Mouse (Mus musculus) CH12.LX (cell line): ENCODE results near the gene D330045A20Rik. TPM values are rescaled to one million over a fixed set of nuclear protein-coding genes. Genes with fewer than 3 reads are reported as not detected.

Experiments
- DNase-seq: peaks from one replicate; pipeline ENCODE4 v3.0.0-alpha.2; 2013; ENCODE audit errors: extremely low read depth
- H3K27ac ChIP-seq: 2 replicates; pipeline ENCODE4 v1.5.1; 2012; ENCODE audit warnings: low read depth, mild to moderate bottlenecking, control low read depth, moderate library complexity; ENCODE audit not compliant: insufficient read depth
- H3K27me3 ChIP-seq: replicated peaks from 2 replicates; pipeline ENCODE3; 2012; ENCODE audit warnings: inconsistent platforms
- H3K36me3 ChIP-seq, 2 experiments: replicated peaks in 1 of 2; 2 replicates each; pipeline versions ENCODE3 to v1.6.1; 2012; ENCODE audit warnings: inconsistent platforms in 1 of 2, low read length in 1 of 2, mild to moderate bottlenecking in 1 of 2, mixed read lengths in 1 of 2, moderate library complexity in 1 of 2; ENCODE audit not compliant: control insufficient read depth in 1 of 2, insufficient read depth in 1 of 2
- H3K4me1 ChIP-seq, 2 experiments: 2 replicates each; pipeline ENCODE4 v1.6.1; 2012; ENCODE audit warnings: inconsistent platforms in 1 of 2, moderate library complexity in 1 of 2; ENCODE audit not compliant: insufficient read depth in 2 of 2, control insufficient read depth in 1 of 2
- H3K4me2 ChIP-seq: 2 replicates; pipeline ENCODE4 v1.6.1; 2012; ENCODE audit warnings: low read depth, mild to moderate bottlenecking, control low read depth; ENCODE audit not compliant: poor library complexity, insufficient read depth, severe bottlenecking
- H3K4me3 ChIP-seq, 3 experiments: fragments of 150-350 bp in 1 of 3; sonication (generic) in 1 of 3; replicated peaks in 1 of 3; 2 replicates each; pipeline versions ENCODE3 to v1.5.1; 2011 to 2012; ENCODE audit warnings: low read depth in 2 of 3, low read length in 2 of 3, mild to moderate bottlenecking in 2 of 3, moderate library complexity in 2 of 3, control low read depth in 1 of 3, improper control_type of control experiment in 1 of 3, inconsistent platforms in 1 of 3, mixed read lengths in 1 of 3; ENCODE audit not compliant: poor library complexity in 1 of 3
- H3K79me2 ChIP-seq: replicated peaks from 2 replicates; pipeline ENCODE4 v1.6.1; 2012; ENCODE audit warnings: mild to moderate bottlenecking, moderate library complexity; ENCODE audit not compliant: control insufficient read depth, poor library complexity, insufficient read depth, severe bottlenecking; ENCODE audit errors: extremely low read depth
- H3K9ac ChIP-seq: 2 replicates; pipeline ENCODE4 v1.6.1; 2012; ENCODE audit warnings: low read depth, mild to moderate bottlenecking, control low read depth, moderate library complexity; ENCODE audit not compliant: insufficient read depth
- H3K9me3 ChIP-seq: replicated peaks from 2 replicates; pipeline ENCODE3; 2012; ENCODE audit warnings: low read length, inconsistent platforms, mixed read lengths
- BHLHE40 ChIP-seq: IDR thresholded peaks from 2 replicates; pipeline ENCODE4 v1.6.1; 2011; ENCODE audit warnings: mild to moderate bottlenecking, low read depth, low read length, improper control_type of control experiment
- EP300 ChIP-seq: IDR thresholded peaks from 2 replicates; pipeline ENCODE4 v1.6.1; 2011; ENCODE audit warnings: low read length, improper control_type of control experiment
- ETS1 ChIP-seq: conservative IDR thresholded peaks from 2 replicates; pipeline ENCODE4 v1.6.1; 2012; ENCODE audit warnings: low read depth, mild to moderate bottlenecking, inconsistent platforms, low read length, improper control_type of control experiment, moderate library complexity
- GABPA ChIP-seq: IDR thresholded peaks from 2 replicates; pipeline ENCODE4 v1.6.1; 2012; ENCODE audit warnings: low read depth, low read length, improper control_type of control experiment, inconsistent platforms; ENCODE audit not compliant: insufficient replicate concordance
- IRF4 ChIP-seq: IDR thresholded peaks from 2 replicates; pipeline ENCODE4 v1.6.1; 2014; ENCODE audit warnings: low read depth, mild to moderate bottlenecking, inconsistent platforms, low read length, improper control_type of control experiment
- JUN ChIP-seq: IDR thresholded peaks from 2 replicates; pipeline ENCODE4 v1.6.1; 2011; ENCODE audit warnings: low read depth, mild to moderate bottlenecking, low read length, improper control_type of control experiment, moderate library complexity; ENCODE audit not compliant: insufficient read depth
- KAT2A ChIP-seq: IDR thresholded peaks from 2 replicates; pipeline ENCODE4 v1.6.1; 2012; ENCODE audit warnings: low read length, improper control_type of control experiment, inconsistent platforms; ENCODE audit not compliant: insufficient replicate concordance
- MAX ChIP-seq: IDR thresholded peaks from 2 replicates; pipeline ENCODE4 v1.6.1; 2011; ENCODE audit warnings: low read length, improper control_type of control experiment
- MAZ ChIP-seq: IDR thresholded peaks from 2 replicates; pipeline ENCODE4 v1.6.1; 2012; ENCODE audit warnings: low read depth, mild to moderate bottlenecking, inconsistent platforms, low read length, improper control_type of control experiment, moderate library complexity
- MXI1 ChIP-seq: IDR thresholded peaks from 2 replicates; pipeline ENCODE4 v1.6.1; 2011; ENCODE audit warnings: mild to moderate bottlenecking, low read depth, low read length, improper control_type of control experiment
- NELFE ChIP-seq: IDR thresholded peaks from 2 replicates; pipeline ENCODE4 v1.6.1; 2011; ENCODE audit warnings: low read depth, low read length, improper control_type of control experiment
- POLR2A ChIP-seq: IDR thresholded peaks from 2 replicates; pipeline ENCODE4 v1.6.1; 2011; ENCODE audit warnings: low read depth, mild to moderate bottlenecking, improper control_type of control experiment, low read length
- RAD21 ChIP-seq: IDR thresholded peaks from 2 replicates; pipeline ENCODE4 v1.6.1; 2011; ENCODE audit warnings: low read depth, mild to moderate bottlenecking, low read length, improper control_type of control experiment, moderate library complexity
- TBP ChIP-seq: conservative IDR thresholded peaks from 2 replicates; pipeline ENCODE4 v1.6.1; 2011; ENCODE audit warnings: low read depth, low read length, improper control_type of control experiment
- UBTF ChIP-seq: IDR thresholded peaks from 2 replicates; pipeline ENCODE4 v1.6.1; 2012; ENCODE audit warnings: low read depth, mild to moderate bottlenecking, inconsistent platforms, low read length, improper control_type of control experiment, moderate library complexity
- USF2 ChIP-seq: conservative IDR thresholded peaks from 2 replicates; pipeline ENCODE4 v1.6.1; 2011; ENCODE audit warnings: low read depth, low read length, improper control_type of control experiment
- dilution Hi-C: fragments of 300-500 bp; cut with MboI; formaldehyde crosslinking; loops from 2 replicates; pipeline ENCODE4 v1.14.3; 2020; ENCODE audit warnings: low sequenced_read_pairs; ENCODE audit not compliant: extremely low pct_unique_long_range_greater_than_20kb, extremely low pct_ligation_motif_present
- in situ Hi-C: fragments of 300-500 bp; cut with MboI; formaldehyde crosslinking; loops from 3 replicates; pipeline ENCODE4 v1.14.3; 2019; ENCODE audit warnings: low sequenced_read_pairs, low pct_ligation_motif_present, low pct_unique_long_range_greater_than_20kb, mixed read lengths
- polyA plus RNA-seq: library from polyadenylated mRNA; unstranded; fragments of >175 nt; gene quantifications from 2 replicates; pipeline ENCODE4 v1.2.1, GENCODE M21; 2012; ENCODE audit warnings: low read depth; ENCODE audit not compliant: insufficient read length
- total RNA-seq, 2 experiments: library from RNA; depleted of rRNA; stranded (reverse); fragments of 300-350 nt in 1 of 2; fragments of >200 nt in 1 of 2; gene quantifications; 2 replicates each; pipeline ENCODE4 v1.2.3; 2012 to 2014

The D330045A20Rik gene
- total and polyA plus RNA-seq, 3 experiments = not detected

DNA sequence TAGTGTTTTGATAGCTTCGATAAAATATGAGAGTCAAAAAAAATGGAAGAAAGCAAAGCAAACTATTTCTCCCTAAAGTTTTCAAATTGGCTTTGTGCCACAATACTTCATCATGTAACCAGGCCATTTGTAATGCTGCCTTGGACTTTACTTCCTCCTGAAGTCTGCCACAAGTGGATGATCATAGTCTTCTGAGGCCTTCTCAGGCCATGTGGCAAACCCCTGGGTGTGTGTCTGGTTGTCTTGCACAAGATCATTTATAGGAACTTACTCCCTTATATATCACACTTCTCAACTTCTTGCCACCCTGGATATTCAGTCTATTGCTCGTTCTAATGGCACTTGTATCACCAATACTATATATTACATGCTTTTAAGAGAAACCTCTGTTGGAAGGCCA is 71.9 kb downstream of the D330045A20Rik start:
- no peak overlapping the region for H3K4me2 ChIP-seq
- no peaks in the 10 kb centered on the region for H3K79me2 ChIP-seq
- DNase-seq = no peak
- H3K4me1 ChIP-seq = no peaks in the 10 kb centered on the region
- in situ Hi-C loops (no loop called here), dilution Hi-C loops (no loop called here)
- no peak overlapping the region for H3K27ac ChIP-seq
- no peak overlapping the region for H3K9ac ChIP-seq
- H3K27me3 ChIP-seq = no peaks in the 10 kb centered on the region
- TF ChIP-seq POLR2A = no peak
- TF ChIP-seq MXI1 = no peak
- no peak for TF ChIP-seq RAD21
- no peak for TF ChIP-seq EP300
- no peak for TF ChIP-seq TBP
- TF ChIP-seq BHLHE40 = no peak
- TF ChIP-seq UBTF = no peak
- TF ChIP-seq MAZ = no peak
- TF ChIP-seq JUN = no peak
- no peaks in the 10 kb centered on the region for H3K36me3 ChIP-seq
- no peaks in the 10 kb centered on the region for H3K9me3 ChIP-seq
- H3K4me3 ChIP-seq = no peak overlapping the region

DNA sequence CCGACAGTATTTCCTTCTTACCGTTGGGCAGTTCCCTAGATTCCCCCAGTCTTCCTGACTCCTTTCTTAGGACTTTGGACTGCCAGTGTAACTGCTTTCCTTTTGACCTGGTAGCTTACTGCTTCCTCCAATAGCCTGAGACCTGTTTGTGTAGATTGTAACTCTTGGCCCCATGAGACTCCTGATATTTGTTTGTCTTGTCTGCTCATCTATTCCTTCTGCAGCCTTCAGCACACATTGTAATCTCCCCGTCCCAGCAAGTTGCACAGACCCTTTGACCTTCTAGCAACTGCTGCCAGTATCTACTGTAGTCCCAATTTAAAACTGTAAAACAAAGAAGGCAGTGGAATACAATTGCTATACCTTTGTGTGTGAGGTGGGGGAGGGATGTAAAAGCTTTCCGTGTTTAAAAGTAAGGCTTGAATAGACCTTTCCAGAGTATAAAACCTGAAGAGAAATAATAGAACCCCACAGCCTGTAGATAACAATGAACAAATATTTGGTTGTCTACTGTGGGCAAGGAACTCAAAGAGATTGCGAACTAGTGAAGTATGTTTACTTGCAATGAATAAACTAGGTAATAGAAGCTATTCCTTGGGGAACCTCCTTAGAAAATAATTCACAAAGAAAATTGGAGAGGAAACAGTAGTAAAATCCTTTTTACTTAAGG is 82.2 kb downstream of the D330045A20Rik start:
- Histone ChIP-seq H3K36me3 (no peaks in the 10 kb centered on the region), H3K27ac (no peak overlapping the region), H3K4me2 (no peak overlapping the region), H3K27me3 (no peaks in the 10 kb centered on the region), H3K9ac (no peak overlapping the region), H3K4me1 (no peaks in the 10 kb centered on the region), H3K9me3 (no peaks in the 10 kb centered on the region), H3K4me3 (no peak overlapping the region), H3K79me2 (no peaks in the 10 kb centered on the region)
- TF ChIP-seq MAX (no peak), TBP (no peak), NELFE (no peak), ETS1 (no peak), KAT2A (no peak), EP300 (no peak), GABPA (no peak), USF2 (no peak), IRF4 (no peak)
- no peak for DNase-seq
- in situ Hi-C loops (no loop called here), dilution Hi-C loops (no loop called here)
